Mouse (Mus musculus): ENCODE data around the gene Nbas. TPM values are rescaled to one million over a fixed set of nuclear protein-coding genes. Genes with fewer than 3 reads are reported as not detected.
A peak's percentile ranks its signal among the peaks of the same experiment; 100 is the strongest.

Nbas gene
- polyA plus RNA-seq, 1 experiment from 2014 or later = 15.7 TPM

GRCm38 (mm10) chr12:13583386-13583785 is 314.5 kb downstream of the Nbas start:
- H3K4me2 ChIP-seq = no peak overlapping the region
- no peaks in the 10 kb centered on the region for H3K27me3 ChIP-seq (ENCODE audit: control insufficient read depth, insufficient read depth, low read length)
- peak; percentile 49 for DNase-seq (ENCODE audit: low spot score, missing footprints)
- no peak for ATAC-seq (ENCODE audit: low FRiP score)
- no peak overlapping the region for H3K4me3 ChIP-seq (ENCODE audit: low read depth, low read length)
- no peak overlapping the region for H3K9ac ChIP-seq (ENCODE audit: low read length)
- H3K36me3 ChIP-seq (ENCODE audit: control insufficient read depth, insufficient read depth, low read length) = no peaks in the 10 kb centered on the region
- no peaks in the 10 kb centered on the region for H3K4me1 ChIP-seq (ENCODE audit: control insufficient read depth, insufficient read depth, low read length)
- no peaks in the 10 kb centered on the region for H3K9me3 ChIP-seq (ENCODE audit: control insufficient read depth, low read length)
- H3K27ac ChIP-seq (ENCODE audit: low read depth, low read length) = no peak overlapping the region
- 98% methylated on average over 6 of the region's 6 CpGs for WGBS

- H3K4me3 ChIP-seq (ENCODE audit: low read depth, low read length) = no peak overlapping the region
- H3K9ac ChIP-seq (ENCODE audit: low read length) = no peak overlapping the region
- H3K27me3 ChIP-seq (ENCODE audit: control insufficient read depth, insufficient read depth, low read length) = no peaks in the 10 kb centered on the region
- no peak overlapping the region for H3K27ac ChIP-seq (ENCODE audit: low read depth, low read length)
- no peak for ATAC-seq (ENCODE audit: low FRiP score)
- no peaks in the 10 kb centered on the region for H3K4me1 ChIP-seq (ENCODE audit: control insufficient read depth, insufficient read depth, low read length)
- H3K9me3 ChIP-seq (ENCODE audit: control insufficient read depth, low read length) = no peaks in the 10 kb centered on the region
- DNase-seq (ENCODE audit: low spot score, missing footprints) = peak; percentile 39
- H3K36me3 ChIP-seq (ENCODE audit: control insufficient read depth, insufficient read depth, low read length) = no peaks in the 10 kb centered on the region
- no peak overlapping the region for H3K4me2 ChIP-seq
- WGBS = 91% methylated on average over 6 of the region's 6 CpGs
These were observed 316.7 kb downstream of the Nbas start for GRCm38 (mm10) chr12:13585527-13586156.

GRCm38 (mm10) chr12:13587675-13588074 is 318.7 kb downstream of the Nbas start:
- Histone ChIP-seq H3K4me2 (no peak overlapping the region), H3K9me3 (ENCODE audit: control insufficient read depth, low read length) (no peaks in the 10 kb centered on the region), H3K36me3 (ENCODE audit: control insufficient read depth, insufficient read depth, low read length) (no peaks in the 10 kb centered on the region), H3K4me3 (ENCODE audit: low read depth, low read length) (no peak overlapping the region), H3K27ac (ENCODE audit: low read depth, low read length) (no peak overlapping the region), H3K27me3 (ENCODE audit: control insufficient read depth, insufficient read depth, low read length) (no peaks in the 10 kb centered on the region), H3K9ac (ENCODE audit: low read length) (no peak overlapping the region), H3K4me1 (ENCODE audit: control insufficient read depth, insufficient read depth, low read length) (no peaks in the 10 kb centered on the region)
- ATAC-seq (ENCODE audit: low FRiP score) (no peak), DNase-seq (ENCODE audit: low spot score, missing footprints) (no peak)
- WGBS = 92% methylated on average over 4 of the region's 4 CpGs

DNA sequence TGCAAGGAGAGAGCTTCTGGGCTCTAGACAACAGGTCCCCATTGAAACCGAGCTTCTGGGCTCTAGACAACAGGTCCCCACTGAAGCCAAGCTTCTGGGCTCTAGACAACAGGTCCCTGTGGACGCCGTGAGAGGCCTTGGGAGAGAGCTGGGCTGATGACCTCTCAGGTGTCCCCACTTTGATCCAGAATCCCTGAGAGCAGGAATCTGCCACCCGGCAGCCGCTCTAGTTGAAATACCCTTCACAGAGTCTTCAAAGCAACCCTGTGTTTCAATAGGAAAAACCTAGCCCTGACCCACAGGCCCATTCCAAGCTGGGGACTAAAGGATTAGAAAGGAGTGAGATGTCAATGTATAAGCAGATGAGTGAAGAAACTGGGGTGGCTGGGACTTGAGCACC is 320.1 kb downstream of the Nbas start:
- no peaks in the 10 kb centered on the region for H3K4me1 ChIP-seq (ENCODE audit: control insufficient read depth, insufficient read depth, low read length)
- H3K4me2 ChIP-seq = no peak overlapping the region
- no peaks in the 10 kb centered on the region for H3K27me3 ChIP-seq (ENCODE audit: control insufficient read depth, insufficient read depth, low read length)
- no peaks in the 10 kb centered on the region for H3K36me3 ChIP-seq (ENCODE audit: control insufficient read depth, insufficient read depth, low read length)
- no peaks in the 10 kb centered on the region for H3K9me3 ChIP-seq (ENCODE audit: control insufficient read depth, low read length)
- no peak for ATAC-seq (ENCODE audit: low FRiP score)
- DNase-seq (ENCODE audit: low spot score, missing footprints) = peak; percentile 61
- no peak overlapping the region for H3K4me3 ChIP-seq (ENCODE audit: low read depth, low read length)
- 94% methylated on average over 5 of the region's 5 CpGs for WGBS
- H3K9ac ChIP-seq (ENCODE audit: low read length) = no peak overlapping the region
- H3K27ac ChIP-seq (ENCODE audit: low read depth, low read length) = no peak overlapping the region

DNA sequence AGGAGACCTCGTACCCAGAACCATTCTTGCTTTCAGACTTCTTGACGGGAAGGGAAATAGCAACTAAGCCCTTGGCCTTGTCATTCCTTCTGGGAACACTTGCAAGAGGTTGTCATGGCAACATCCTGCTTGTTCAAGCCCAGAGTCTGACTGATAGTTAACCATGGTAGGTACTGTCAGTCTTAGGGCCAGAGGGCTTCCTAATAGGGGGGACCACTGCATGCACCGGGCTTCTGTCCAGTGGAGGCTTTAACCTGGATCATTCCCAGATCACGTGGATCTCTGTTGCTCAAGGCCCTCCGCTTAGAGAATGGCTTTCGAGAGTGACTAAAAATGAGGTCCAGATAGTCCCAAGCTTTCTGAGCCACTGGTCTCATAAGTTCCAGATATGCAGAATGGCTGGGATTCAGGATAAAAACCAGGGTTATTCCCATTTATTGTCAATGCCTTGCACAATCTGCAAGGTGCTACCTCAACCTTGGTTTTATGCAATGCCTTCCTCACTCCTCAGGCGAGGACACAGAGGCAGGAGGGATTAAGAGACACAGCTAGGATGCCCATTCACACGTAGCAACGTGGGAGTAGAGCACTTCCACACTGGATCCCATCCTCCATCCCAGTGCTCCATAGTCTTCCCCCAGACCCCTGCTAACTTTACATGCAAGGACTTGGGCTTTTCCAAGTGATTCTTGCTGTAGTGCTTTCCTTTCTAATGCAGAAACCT is 326.0 kb downstream of the Nbas start:
- no peaks in the 10 kb centered on the region for H3K4me1 ChIP-seq (ENCODE audit: control insufficient read depth, insufficient read depth, low read length)
- no peak overlapping the region for H3K4me2 ChIP-seq
- ATAC-seq (ENCODE audit: low FRiP score) (peak; percentile 61; the same call in 1 of the 2 replicates), DNase-seq (ENCODE audit: low spot score, missing footprints) (peak; percentile 73)
- no peak overlapping the region for H3K4me3 ChIP-seq (ENCODE audit: low read depth, low read length)
- no peak overlapping the region for H3K9ac ChIP-seq (ENCODE audit: low read length)
- no peak overlapping the region for H3K27ac ChIP-seq (ENCODE audit: low read depth, low read length)
- no peaks in the 10 kb centered on the region for H3K9me3 ChIP-seq (ENCODE audit: control insufficient read depth, low read length)
- H3K27me3 ChIP-seq (ENCODE audit: control insufficient read depth, insufficient read depth, low read length) = no peaks in the 10 kb centered on the region
- WGBS = 64% methylated on average over 9 of the region's 9 CpGs
- no peaks in the 10 kb centered on the region for H3K36me3 ChIP-seq (ENCODE audit: control insufficient read depth, insufficient read depth, low read length)

DNA sequence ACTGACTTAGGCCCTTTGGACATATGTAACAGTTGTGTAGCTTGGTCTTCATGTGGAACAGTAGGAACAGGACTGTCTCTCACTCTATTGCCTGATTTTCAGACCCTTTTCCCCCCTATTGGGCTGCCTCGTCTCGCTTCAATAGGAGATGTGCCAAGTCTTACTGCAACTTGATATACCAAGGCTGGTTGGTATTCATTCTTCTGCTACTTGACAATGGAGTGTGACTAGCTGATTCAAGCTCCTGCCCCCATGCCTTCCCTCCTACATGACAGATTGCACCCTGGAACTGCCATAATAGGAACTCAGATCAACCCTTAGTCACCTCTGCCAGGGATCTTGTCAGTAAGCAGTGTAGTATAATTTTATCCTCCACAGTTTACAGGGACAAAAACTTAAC is 328.1 kb downstream of the Nbas start:
- Histone ChIP-seq H3K4me3 (ENCODE audit: low read depth, low read length) (no peak overlapping the region), H3K27me3 (ENCODE audit: control insufficient read depth, insufficient read depth, low read length) (no peaks in the 10 kb centered on the region), H3K36me3 (ENCODE audit: control insufficient read depth, insufficient read depth, low read length) (no peaks in the 10 kb centered on the region), H3K4me2 (no peak overlapping the region), H3K9ac (ENCODE audit: low read length) (no peak overlapping the region), H3K9me3 (ENCODE audit: control insufficient read depth, low read length) (no peaks in the 10 kb centered on the region), H3K27ac (ENCODE audit: low read depth, low read length) (no peak overlapping the region), H3K4me1 (ENCODE audit: control insufficient read depth, insufficient read depth, low read length) (no peaks in the 10 kb centered on the region)
- 81% methylated on average over 2 of the region's 2 CpGs for WGBS
- peak; percentile 69 for DNase-seq (ENCODE audit: low spot score, missing footprints)
- no peak for ATAC-seq (ENCODE audit: low FRiP score)

DNA sequence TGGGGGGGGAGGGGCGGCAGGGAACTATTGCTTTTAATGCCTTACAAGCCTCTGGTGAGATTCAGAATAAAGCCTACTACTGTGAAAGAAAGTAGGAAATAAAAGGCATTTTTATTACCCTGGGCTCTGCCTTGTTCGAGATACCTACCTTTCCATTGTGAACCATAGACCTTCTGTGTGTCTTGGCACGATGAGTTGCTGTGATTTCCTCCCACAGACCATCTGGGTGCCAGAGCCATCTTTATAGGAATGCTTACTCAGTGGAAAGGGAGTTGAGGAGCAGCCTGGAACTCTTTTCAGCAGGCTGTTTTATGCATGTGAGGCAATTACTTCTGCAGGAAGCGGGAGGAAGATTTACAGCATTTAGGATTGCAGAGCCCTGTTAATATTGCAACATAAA is 329.6 kb downstream of the Nbas start:
- H3K27ac ChIP-seq (ENCODE audit: low read depth, low read length) = no peak overlapping the region
- no peaks in the 10 kb centered on the region for H3K9me3 ChIP-seq (ENCODE audit: control insufficient read depth, low read length)
- no peak overlapping the region for H3K4me2 ChIP-seq
- no peak for DNase-seq (ENCODE audit: low spot score, missing footprints)
- WGBS = 79% methylated on average over 4 of the region's 4 CpGs
- no peaks in the 10 kb centered on the region for H3K36me3 ChIP-seq (ENCODE audit: control insufficient read depth, insufficient read depth, low read length)
- no peak overlapping the region for H3K4me3 ChIP-seq (ENCODE audit: low read depth, low read length)
- no peak overlapping the region for H3K9ac ChIP-seq (ENCODE audit: low read length)
- no peaks in the 10 kb centered on the region for H3K4me1 ChIP-seq (ENCODE audit: control insufficient read depth, insufficient read depth, low read length)
- H3K27me3 ChIP-seq (ENCODE audit: control insufficient read depth, insufficient read depth, low read length) = no peaks in the 10 kb centered on the region
- ATAC-seq (ENCODE audit: low FRiP score) = no peak

GRCm38 (mm10) chr12:13602414-13602813 is 333.5 kb downstream of the Nbas start:
- Histone ChIP-seq H3K9me3 (ENCODE audit: control insufficient read depth, low read length) (no peaks in the 10 kb centered on the region), H3K4me3 (ENCODE audit: low read depth, low read length) (no peak overlapping the region), H3K36me3 (ENCODE audit: control insufficient read depth, insufficient read depth, low read length) (no peaks in the 10 kb centered on the region), H3K4me1 (ENCODE audit: control insufficient read depth, insufficient read depth, low read length) (no peaks in the 10 kb centered on the region), H3K4me2 (no peak overlapping the region), H3K27ac (ENCODE audit: low read depth, low read length) (no peak overlapping the region), H3K9ac (ENCODE audit: low read length) (no peak overlapping the region), H3K27me3 (ENCODE audit: control insufficient read depth, insufficient read depth, low read length) (no peaks in the 10 kb centered on the region)
- DNase-seq (ENCODE audit: low spot score, missing footprints) (no peak), ATAC-seq (ENCODE audit: low FRiP score) (peak; percentile 63)

GRCm38 (mm10) chr12:13607021-13607420 is 338.1 kb downstream of the Nbas start:
- H3K27ac ChIP-seq (ENCODE audit: low read depth, low read length) = no peak overlapping the region
- ATAC-seq (ENCODE audit: low FRiP score) = no peak
- H3K27me3 ChIP-seq (ENCODE audit: control insufficient read depth, insufficient read depth, low read length) = no peaks in the 10 kb centered on the region
- 79% methylated on average over 2 of the region's 2 CpGs for WGBS
- no peak overlapping the region for H3K4me2 ChIP-seq
- no peak overlapping the region for H3K4me3 ChIP-seq (ENCODE audit: low read depth, low read length)
- H3K9ac ChIP-seq (ENCODE audit: low read length) = no peak overlapping the region
- no peaks in the 10 kb centered on the region for H3K9me3 ChIP-seq (ENCODE audit: control insufficient read depth, low read length)
- no peaks in the 10 kb centered on the region for H3K4me1 ChIP-seq (ENCODE audit: control insufficient read depth, insufficient read depth, low read length)
- DNase-seq (ENCODE audit: low spot score, missing footprints) = peak; percentile 60
- H3K36me3 ChIP-seq (ENCODE audit: control insufficient read depth, insufficient read depth, low read length) = no peaks in the 10 kb centered on the region
